22 mouse cellular contexts compared by ENCODE assay signal in the genomic region with DNA sequence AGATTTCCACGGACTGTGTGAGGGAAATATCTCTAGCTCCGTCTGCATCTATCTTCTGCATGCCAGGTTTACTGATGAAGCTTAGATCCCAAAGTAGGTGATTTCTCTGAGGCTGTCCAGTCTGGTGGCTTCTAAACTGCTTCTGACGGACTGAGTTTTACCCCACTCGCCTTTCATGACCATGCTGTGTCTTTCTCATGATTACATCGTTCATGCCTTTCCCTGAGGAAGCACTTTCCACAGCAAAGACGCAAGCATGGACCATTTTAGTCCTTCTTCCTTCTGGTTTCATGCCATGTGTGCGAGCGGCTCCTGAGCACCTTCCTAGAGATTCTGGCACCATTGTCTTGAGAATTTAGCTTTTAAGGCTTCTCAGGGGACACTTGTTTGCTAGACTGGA.
DNase-seq lines count a peak whose midpoint lies in the region; ATAC-seq lines count a peak whose summit lies in the region.
"Had no signal": no experiment of that assay in that cellular context is flagged by ENCODE, and none has a peak within 500 bp of the region (broad histone marks: within the 10 kb centered on the region; RNA-seq: fewer than 3 reads in every experiment).

No protein-coding gene starts in this region.

- H3K9ac ChIP-seq in embryonic facial prominence, embryonic 13.5 days: no peak overlapping the region
- no peak overlapping the region for H3K9ac ChIP-seq in kidney, embryonic 15.5 days
- peak overlapping the region; percentile 50; the same call in 1 of the 2 replicates for H3K9ac ChIP-seq in limb, embryonic 13.5 days
- H3K9ac ChIP-seq: embryonic facial prominence, embryonic 12.5 days; forebrain, embryonic 15.5 days; heart, embryonic 15.5 days; hindbrain, embryonic 14.5 days had no signal

- H3K36me3 ChIP-seq in embryonic facial prominence, embryonic 13.5 days: no peaks in the 10 kb centered on the region
- no peaks in the 10 kb centered on the region for H3K36me3 ChIP-seq in embryonic facial prominence, embryonic 10.5 days (replicated peaks)
- no peaks in the 10 kb centered on the region for H3K36me3 ChIP-seq in kidney, embryonic 15.5 days
- H3K36me3 ChIP-seq in limb, embryonic 13.5 days: no peaks in the 10 kb centered on the region
- H3K36me3 ChIP-seq: embryonic facial prominence, embryonic 12.5 days; forebrain, embryonic 15.5 days; heart, embryonic 15.5 days had no signal

- peak overlapping the region; percentile 60 for H3K27ac ChIP-seq in embryonic facial prominence, embryonic 13.5 days
- no peak overlapping the region for H3K27ac ChIP-seq in embryonic facial prominence, embryonic 10.5 days (replicated peaks)
- H3K27ac ChIP-seq in kidney, embryonic 15.5 days: peak overlapping the region; percentile 79; the same call in 1 of the 2 replicates
- peak overlapping the region; percentile 87 for H3K27ac ChIP-seq in limb, embryonic 13.5 days
- H3K27ac ChIP-seq: embryonic facial prominence, embryonic 12.5 days; forebrain, embryonic 15.5 days; heart, adult 2 months; heart, embryonic 15.5 days; hindbrain, embryonic 14.5 days had no signal

- H3K9me3 ChIP-seq in embryonic facial prominence, embryonic 13.5 days: no peaks in the 10 kb centered on the region
- H3K9me3 ChIP-seq in embryonic facial prominence, embryonic 10.5 days: no peaks in the 10 kb centered on the region
- H3K9me3 ChIP-seq in kidney, embryonic 15.5 days (replicated peaks): no peaks in the 10 kb centered on the region
- H3K9me3 ChIP-seq in limb, embryonic 13.5 days: no peaks in the 10 kb centered on the region
- H3K9me3 ChIP-seq: embryonic facial prominence, embryonic 12.5 days; forebrain, embryonic 15.5 days; heart, embryonic 15.5 days had no signal

- ATAC-seq in embryonic facial prominence, embryonic 13.5 days (ENCODE audit: insufficient number of reproducible peaks, insufficient read depth, low FRiP score, low TSS enrichment, low read depth): no peak
- ATAC-seq in kidney, embryonic 15.5 days (replicated peaks; ENCODE audit: low FRiP score): no peak
- ATAC-seq in limb, embryonic 13.5 days (ENCODE audit: low FRiP score, low read depth): no peak
- ATAC-seq: activated CD4-positive, CD25-positive, alpha-beta regulatory T cell, adult 4 months; forebrain, embryonic 15.5 days; intestine, embryonic 16.5 days; Patski had no signal

- 89% methylated on average over 8 of the region's 8 CpGs for WGBS in embryonic facial prominence, embryonic 13.5 days
- WGBS in embryonic facial prominence, embryonic 10.5 days: 93% methylated on average over 8 of the region's 8 CpGs
- 89% methylated on average over 8 of the region's 8 CpGs for WGBS in kidney, embryonic 15.5 days
- WGBS in limb, embryonic 13.5 days: 64% methylated on average over 8 of the region's 8 CpGs

- DNase-seq in embryonic facial prominence, embryonic 10.5 days (ENCODE audit: low spot score): no peak
- no peak for DNase-seq in kidney, adult 11 months
- no peak for DNase-seq in spleen, postnatal 36 days (ENCODE audit: low spot score in 2 of 2)
- DNase-seq in MN1 (ENCODE audit: low spot score): no peak
- DNase-seq: adrenal gland, postnatal 14 days; cerebellum, adult 8-10 months; cerebellum, postnatal 14 days; embryo, embryonic 11 days; gastrocnemius, postnatal 36 days; heart, adult 2 months; heart, postnatal 14 days had no signal

- H3K4me2 ChIP-seq in embryonic facial prominence, embryonic 13.5 days: no peak overlapping the region
- H3K4me2 ChIP-seq in kidney, embryonic 15.5 days: no peak overlapping the region
- H3K4me2 ChIP-seq in limb, embryonic 13.5 days (replicated peaks): peak overlapping the region; percentile 36
- H3K4me2 ChIP-seq: embryonic facial prominence, embryonic 12.5 days; forebrain, embryonic 15.5 days; heart, embryonic 11.5 days; heart, embryonic 15.5 days; hindbrain, embryonic 14.5 days had no signal

- no peaks in the 10 kb centered on the region for H3K27me3 ChIP-seq in embryonic facial prominence, embryonic 13.5 days
- H3K27me3 ChIP-seq in embryonic facial prominence, embryonic 10.5 days (replicated peaks; ENCODE audit: low read depth, poor library complexity, severe bottlenecking): no peaks in the 10 kb centered on the region
- H3K27me3 ChIP-seq in kidney, embryonic 15.5 days: no peaks in the 10 kb centered on the region
- H3K27me3 ChIP-seq in limb, embryonic 13.5 days: no peaks in the 10 kb centered on the region
- H3K27me3 ChIP-seq: embryonic facial prominence, embryonic 12.5 days; forebrain, embryonic 15.5 days; heart, embryonic 15.5 days; Patski had no signal

- H3K4me3 ChIP-seq in embryonic facial prominence, embryonic 13.5 days: no peak overlapping the region
- H3K4me3 ChIP-seq in embryonic facial prominence, embryonic 10.5 days: no peak overlapping the region
- no peak overlapping the region for H3K4me3 ChIP-seq in kidney, embryonic 15.5 days (replicated peaks)
- H3K4me3 ChIP-seq in limb, embryonic 13.5 days: no peak overlapping the region
- H3K4me3 ChIP-seq: embryonic facial prominence, embryonic 12.5 days; forebrain, embryonic 15.5 days; heart, adult 2 months; heart, embryonic 15.5 days had no signal

- peaks cover 57% of the 10 kb centered on the region for H3K4me1 ChIP-seq in embryonic facial prominence, embryonic 13.5 days
- H3K4me1 ChIP-seq in embryonic facial prominence, embryonic 10.5 days: peaks cover 39% of the 10 kb centered on the region
- H3K4me1 ChIP-seq in kidney, embryonic 15.5 days: peaks cover 61% of the 10 kb centered on the region
- H3K4me1 ChIP-seq in limb, embryonic 13.5 days: peaks cover 74% of the 10 kb centered on the region
